Mouse (Mus musculus) frontal cortex, adult 2 months (tissue): ENCODE results near the gene Olfr545. TPM values are rescaled to one million over a fixed set of nuclear protein-coding genes. Genes with fewer than 3 reads are reported as not detected.
"Not testable (repeated sequence)": the region's sequence is repeated elsewhere in the genome, so short reads cannot be mapped to it uniquely, and the experiment has no call there.

ENCODE experiments used
- DNase-seq, 2 experiments: peaks; one replicate each; pipeline ENCODE4 v3.0.0; 2022; ENCODE audit warnings: low spot score in 1 of 2; ENCODE audit errors: extremely low spot score in 1 of 2
- polyA plus RNA-seq: library from polyadenylated mRNA; depleted of rRNA; stranded (reverse); fragments of >200 nt; gene quantifications from 2 replicates; pipeline ENCODE4 v1.2.3, GENCODE M21; 2012; rRNA removed

Gene Olfr545
- 0.10 TPM in 1 of 2 replicates, not detected in the other for polyA plus RNA-seq

DNA sequence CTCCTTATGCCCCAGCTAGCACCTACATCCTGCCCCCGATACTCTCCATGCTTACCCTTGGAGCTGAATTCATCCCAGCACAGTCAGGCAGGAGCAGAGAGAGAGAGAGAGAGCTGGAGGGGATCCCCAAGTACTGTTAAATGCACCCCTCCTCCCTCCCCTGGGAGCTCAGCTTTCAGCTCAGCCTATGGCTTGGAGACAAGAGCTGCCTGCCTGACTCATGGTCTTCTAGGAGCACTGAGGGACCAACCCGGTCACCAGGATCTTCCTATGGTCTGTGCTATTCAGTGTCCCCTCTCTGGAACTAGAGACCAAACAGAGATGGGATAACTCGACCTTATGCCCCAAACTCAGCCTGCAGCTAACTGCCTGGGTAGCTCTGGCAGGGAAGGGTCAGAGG lies at the start of gene Olfr545:
Olfr545 (minus strand) TSS at position 101 of the 400 bp plus-strand sequence.
- no peak for DNase-seq

DNA sequence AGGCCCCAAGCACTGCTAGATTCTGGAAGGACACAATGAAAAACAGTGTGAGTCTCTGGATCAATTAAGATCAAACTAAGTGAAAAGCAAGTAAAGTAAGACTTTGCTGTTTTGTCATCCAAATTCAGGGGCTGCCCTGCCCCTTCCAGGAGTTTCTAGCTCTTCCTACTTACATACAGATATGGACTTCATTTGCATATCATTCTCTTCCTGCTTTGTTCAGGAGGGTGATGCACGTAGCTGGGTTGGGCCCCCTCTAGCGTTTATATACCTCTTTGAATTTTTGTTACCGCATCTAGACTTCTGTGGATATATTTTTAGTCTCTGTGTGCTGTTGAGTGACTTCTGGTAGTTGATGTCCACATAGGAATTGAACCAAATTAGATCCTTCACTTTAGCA lies 41.9 kb upstream of the Olfr545 start:
- DNase-seq, result no peak

DNA sequence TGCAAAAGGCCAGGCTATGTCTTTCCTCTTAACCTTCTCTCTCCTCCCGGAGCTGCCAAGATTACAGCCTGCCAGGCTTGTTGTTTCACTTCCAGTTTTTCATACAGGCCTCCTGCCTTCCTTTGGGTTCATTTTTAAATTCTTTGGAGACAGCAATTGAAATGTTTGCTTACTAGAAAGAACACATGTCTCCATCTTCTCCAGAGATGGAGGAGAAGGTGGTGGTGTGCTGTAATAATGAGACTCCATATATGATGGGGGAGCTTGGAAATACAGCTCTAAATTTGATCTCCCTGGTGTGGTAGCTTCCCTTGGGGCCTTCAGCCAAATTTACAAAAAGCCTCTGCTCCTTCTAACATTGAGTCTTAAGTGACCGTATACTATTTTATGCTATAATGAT lies 41.2 kb upstream of the Olfr545 start, which contains the start of gene Olfr548-ps1:
Olfr548-ps1 (plus strand) TSS at position 301 of the 400 bp plus-strand sequence.
- no peak for DNase-seq

DNA sequence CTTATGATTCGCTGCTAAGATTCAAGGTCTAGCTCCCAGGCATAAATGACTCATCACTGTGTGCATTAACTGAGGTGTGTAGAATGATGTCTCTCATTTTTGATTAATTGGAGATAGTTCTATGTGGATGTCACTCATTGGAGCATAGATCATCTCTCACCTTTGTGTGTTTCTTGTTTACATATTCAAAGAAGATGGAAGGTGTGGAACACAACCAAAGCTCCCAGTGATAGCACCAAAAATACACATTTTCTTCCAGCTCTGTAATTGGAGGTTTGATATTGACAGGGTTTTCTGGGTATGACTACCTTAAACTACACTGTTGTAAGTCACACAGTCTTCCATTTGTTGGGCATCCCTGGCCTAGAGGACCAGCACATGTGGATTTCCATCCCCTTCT lies 35.1 kb upstream of the Olfr545 start, which contains the start of gene Olfr547:
Olfr547 (plus strand) TSS at position 301 of the 400 bp plus-strand sequence.
- DNase-seq, result no peak

DNA sequence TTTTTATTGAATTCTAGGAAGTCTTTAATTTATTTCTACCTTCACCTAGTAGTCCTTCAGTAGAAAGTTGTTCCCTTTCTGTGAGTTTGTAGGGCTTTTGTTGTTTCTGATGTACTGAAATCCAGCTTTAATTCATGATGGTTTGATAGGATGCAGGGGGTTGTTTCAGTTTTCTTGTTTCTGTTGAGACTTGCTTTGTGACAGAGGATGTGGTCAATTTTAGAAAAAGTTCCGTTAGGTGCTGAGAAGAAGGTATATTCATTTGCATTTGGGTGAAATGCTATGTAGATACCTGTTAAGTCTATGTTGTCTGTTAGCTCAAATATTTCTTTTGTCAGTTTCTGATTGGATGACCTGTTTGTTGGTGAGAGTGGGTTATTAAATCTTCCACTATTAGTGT lies 29.7 kb upstream of the Olfr545 start:
- no peak for DNase-seq

DNA sequence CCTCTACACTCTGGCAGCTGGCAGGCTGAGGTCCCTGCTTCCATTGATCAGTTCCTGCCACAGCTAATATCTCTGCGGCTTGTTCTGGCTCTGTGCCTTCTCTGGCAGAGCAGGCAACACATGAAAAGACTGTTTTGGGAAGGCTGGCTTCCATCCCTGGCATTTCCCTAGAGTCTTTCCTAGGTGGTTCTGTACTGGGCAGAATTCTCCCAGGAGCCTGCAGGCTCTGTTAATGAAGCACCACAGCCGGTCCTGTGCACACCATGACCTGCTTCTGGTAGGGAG lies 17.6 kb upstream of the Olfr545 start:
- no peak for DNase-seq

DNA sequence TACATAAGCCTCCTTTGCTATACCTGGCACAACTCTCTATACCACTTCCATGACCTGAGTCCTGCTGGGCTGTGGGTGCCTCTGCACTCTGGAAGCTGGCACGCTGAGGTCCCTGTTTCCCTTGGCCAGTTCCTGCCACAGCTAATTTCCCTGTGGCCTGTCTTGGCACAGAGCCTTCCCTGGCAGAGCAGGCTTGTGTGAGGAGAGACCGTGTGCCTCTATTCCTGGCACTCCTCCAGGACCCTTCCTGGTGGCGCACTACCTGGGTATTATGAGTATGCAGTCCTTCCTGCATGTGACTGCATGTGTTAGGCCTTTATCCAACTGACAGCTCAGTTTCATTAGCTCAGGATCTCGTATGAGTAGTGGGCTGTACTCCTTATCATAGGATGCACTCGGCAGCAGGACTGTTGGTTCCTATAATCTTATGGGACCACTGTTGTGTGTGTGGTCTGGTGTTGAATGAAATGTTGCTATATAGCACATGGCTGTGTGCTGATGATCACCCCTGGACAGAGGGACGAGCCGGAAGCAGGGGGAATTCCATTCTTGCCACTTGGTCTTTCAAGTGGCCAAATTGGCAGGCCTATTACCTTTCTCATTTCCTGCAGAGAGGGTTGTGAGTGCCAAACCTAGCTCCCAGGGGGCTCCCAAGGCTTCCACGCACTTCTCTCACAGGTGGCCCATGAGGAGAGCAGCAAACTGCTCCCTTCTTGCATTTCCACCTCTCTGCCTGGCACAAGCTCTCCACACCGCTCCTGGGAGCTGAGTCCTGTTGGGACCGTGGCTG lies 17.1 kb upstream of the Olfr545 start:
- DNase-seq, result no peak

DNA sequence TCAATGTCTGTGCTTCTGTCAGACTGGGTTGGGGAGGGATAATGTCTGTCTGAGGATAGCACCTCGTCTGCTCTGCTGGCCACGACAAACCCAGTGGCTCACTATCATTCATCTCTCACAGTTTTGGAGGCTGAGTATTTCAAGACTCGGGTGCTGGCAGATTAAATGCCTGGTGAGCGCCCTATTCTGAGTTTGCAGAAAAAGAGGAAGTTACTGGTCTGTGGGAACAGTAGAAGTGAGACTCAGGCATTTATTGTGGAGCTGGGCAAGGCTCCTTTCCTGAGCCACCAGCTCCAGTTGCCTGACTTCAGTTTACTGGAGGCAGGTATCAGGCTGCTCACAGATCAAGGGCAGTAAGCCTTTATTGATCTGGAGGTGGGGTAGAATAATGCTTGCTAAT lies 14.8 kb upstream of the Olfr545 start:
- no peak for DNase-seq

DNA sequence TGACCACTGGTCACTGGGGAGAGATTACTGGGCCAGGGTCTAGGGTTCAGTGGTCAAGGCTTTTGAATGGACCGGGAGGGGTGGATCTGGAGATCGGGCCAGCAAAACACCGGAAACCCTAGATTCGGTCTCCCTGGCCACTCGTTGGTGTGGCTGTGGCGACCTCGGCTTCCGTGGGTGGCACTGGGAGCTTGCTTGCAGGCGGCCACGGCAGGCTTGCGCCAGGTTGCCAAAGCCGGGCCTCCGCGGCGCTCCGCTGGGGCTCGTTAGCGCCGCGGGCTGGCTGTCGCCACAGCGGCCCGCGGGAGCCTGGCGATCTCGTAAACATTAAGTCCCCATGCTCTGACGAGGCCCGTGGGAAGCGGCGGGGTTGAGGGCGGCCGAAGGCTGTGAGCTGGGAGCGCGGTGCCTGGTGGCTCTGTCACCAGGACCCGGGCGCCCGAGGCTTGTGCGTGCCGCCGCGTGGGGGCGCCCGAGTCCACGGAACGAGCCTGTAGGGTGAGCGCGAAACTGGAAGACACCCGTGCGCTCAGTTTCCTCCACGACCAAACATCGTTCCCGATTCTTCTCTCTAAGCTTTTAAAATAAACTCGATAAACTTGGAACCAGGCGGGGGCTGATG lies 13.6 kb upstream of the Olfr545 start:
- peak; percentile 20 to 88 for DNase-seq

DNA sequence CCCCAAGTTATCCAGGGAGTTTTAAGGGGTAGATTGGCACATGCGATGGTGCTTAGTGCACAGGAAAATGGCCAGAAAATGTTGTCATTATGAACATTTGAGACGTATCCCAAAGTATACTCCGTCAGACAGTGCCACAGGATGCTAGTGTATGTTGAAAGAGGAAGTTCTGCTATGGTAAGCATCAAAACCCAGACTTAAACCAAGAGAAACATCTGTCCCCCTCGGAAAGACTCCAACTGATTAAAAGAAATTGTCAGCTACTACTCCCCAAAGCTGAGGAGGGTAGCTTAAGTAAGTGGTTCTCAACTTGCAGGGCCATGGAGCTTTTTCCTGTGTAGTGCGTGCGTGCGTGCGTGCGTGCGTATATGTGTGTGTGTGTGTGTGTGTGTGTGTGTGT lies 12.6 kb upstream of the Olfr545 start:
- DNase-seq, result no peak

DNA sequence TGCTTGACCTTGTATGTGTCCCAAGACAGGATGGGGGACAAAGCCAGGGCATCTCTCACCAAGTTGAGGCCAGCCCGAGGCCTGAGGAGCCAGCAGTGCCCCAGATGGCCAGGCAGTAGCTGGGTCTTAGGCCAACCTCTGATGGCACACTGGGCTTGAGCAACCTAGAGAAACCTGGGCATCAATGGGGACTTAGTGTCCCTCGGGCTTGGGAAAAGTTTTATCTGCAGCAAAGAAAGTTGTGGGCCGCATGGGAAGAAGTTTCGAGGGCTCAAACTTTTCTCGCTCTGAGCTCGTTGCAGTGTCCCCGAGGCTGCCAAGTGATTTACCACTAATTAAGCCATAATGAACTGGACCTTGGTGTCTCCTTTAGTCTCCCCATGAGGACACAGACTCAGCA lies 10.4 kb upstream of the Olfr545 start:
- no peak for DNase-seq

DNA sequence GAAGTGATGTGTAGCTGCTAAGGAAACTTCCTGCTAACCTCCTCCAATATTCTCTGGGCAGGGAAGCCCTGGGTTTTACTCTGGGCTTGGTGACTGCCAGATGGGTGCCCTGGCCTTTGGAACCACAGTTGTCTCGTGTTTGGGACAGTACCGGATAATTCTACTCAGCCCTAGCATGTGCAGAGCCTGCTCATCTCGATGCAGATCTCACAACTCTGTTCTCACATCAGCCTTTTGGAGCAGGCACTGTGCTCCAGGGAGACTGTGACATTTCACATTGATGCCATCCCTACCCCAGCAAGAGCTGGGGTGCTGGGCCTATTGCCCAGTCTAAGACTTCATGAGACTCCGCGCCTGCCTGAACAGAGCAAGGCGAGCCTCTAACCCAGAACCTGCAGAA lies 9.3 kb upstream of the Olfr545 start:
- DNase-seq, result no peak

DNA sequence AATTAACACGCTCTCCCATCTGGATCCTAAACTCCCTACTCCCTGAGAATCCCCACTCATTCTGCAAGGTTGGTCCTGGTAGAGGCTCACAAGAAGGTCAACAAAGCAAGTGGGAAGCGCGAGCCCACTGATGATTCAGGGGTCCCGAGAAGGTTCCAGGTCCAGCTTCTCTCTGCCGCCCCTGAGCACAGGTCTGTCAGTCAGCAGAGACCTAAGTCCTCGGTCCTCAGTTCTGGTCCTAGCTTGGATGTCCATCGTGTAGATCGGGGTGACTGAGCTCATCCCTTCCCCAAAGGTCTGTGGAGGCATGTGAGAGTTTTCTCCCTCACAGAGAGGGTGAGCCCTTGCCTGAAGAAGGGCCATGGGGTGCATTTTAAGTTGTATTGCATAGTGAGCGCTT lies 8.7 kb upstream of the Olfr545 start:
- no peak for DNase-seq

DNA sequence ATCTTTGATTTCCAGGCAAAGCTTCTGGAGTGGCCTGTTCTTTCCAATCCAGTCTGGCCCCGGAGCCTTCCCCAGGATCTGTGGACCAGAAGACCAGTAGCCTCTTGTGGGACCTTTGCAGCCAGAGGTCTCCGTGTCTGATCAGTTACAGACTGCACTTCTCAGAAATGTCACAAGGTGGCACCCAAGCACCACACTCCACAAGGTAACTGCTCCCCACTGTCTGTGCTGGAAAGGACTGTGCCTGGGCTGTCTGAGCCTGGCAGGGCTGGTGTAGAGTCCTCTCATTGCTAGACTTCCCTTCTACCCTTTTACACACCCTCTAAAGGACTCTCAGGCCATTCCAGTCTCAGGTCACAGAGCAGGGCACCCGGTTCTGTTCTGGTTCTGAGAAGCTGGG lies 7.5 kb upstream of the Olfr545 start:
- peak; percentile 55 to 90 for DNase-seq

DNA sequence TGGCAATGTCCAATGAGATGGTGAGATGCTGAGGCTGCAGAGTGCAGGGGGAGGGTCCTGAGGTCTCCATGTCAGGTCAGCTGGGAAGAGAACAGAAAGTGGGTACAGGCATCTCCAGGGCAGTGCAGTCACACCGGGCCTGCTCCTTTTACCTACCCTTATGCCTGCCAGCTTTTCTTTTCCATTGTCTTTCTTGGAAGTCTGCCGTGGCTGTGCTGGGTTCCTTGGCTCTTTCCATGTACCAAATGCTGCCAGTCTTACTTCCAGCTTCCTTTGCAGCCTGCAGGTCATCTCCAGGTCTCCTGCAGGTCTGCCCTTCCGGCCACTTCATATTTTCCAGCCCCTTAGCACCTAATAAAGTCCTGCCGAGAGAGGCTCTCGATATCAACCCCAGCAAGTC lies 2.6 kb upstream of the Olfr545 start:
- DNase-seq, result no peak

DNA sequence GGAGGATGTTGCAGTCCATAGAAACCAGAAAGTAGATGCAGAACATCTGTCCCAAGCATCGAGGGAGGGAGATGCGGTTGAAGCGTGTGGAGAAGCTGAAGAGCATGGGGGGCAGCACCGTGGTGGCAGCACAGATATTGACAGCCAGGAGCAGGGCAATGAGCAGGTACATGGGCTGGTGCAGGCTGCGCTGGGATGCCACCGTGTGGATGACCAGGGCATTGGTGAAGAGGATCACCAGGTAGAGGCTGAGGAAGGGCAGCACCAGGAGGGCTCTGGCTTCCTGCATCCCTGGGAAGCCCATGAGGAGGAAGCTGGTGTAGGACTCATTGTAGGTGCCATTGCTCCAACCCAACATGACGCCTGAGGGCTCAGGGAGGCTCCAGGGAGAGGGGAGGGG lies 5.0 kb downstream of the Olfr545 start:
- DNase-seq, result not testable (repeated sequence)

DNA sequence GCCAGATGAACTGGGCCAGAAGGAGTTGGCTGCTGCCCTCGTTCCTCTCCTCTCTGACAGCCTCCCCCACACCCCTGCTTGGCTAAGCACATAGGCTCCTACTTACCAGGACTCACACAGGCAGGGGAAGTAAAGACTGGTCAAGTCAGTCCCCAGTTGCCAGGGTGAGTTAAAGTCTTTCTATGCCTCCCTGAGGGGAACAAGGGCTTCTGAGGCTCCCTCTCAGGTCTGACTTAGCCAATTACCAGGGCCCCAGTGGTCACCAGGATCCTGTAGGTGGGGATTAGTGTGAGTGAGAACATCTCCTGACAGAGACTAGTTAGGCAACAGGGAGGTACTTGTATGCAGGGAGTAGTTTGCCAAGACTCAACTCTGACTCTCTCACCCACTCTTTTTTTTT lies 11.2 kb downstream of the Olfr545 start, which contains the start of gene Olfr544:
Olfr544 (minus strand) TSS at position 153 of the 400 bp plus-strand sequence.
- no peak for DNase-seq

DNA sequence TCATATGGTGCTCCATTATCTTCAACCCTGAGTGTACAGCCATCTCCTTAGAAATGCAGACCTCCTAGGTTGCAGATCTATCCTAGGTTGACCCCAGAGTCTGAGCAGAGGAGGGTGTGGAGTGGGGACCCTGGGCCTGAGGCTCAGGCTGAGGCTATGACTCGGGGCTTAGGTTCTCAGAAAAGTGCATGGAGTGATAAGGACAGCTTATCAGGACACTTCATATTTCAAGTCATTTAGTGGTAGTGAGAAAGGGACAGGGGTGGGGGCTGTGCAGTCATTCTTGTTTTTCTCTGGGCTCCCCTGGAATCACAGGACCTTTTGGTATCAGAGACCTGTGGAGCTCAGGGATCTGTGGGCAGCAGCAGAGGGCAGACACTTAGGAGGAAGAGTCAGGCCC lies 13.3 kb downstream of the Olfr545 start:
- no peak for DNase-seq

DNA sequence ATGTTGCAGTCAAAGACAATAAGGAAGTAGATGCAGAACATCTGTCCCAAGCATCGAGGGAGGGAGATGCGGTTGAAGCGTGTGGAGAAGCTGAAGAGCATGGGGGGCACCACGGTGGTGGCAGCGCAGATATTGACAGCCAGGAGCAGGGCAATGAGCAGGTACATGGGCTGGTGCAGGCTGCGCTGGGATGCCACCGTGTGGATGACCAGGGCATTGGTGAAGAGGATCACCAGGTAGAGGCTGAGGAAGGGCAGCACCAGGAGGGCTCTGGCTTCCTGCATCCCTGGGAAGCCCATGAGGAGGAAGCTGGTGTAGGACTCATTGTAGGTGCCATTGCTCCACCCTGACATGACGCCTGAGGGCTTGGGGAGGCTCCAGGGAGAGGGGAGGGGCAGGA lies 14.6 kb downstream of the Olfr545 start:
- not testable (repeated sequence) for DNase-seq

DNA sequence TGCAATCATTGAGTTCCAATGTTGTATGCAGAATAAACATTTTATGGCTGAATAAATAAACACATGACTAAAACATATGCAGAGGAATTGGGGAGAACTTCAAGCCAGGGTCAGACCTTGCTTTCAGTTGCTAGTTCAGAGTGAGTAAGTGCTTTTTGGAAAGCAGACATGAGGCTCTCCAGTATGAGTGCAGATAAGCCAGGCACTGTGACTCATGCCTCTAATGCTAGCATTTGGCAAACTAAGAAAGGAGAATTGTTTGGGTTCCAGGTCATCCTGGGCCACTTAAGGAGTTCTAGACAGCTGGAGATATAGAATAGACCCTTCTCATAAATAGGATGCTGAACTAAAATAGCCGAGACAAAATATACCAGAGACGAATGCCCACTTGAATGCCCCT lies 15.7 kb downstream of the Olfr545 start:
- no peak for DNase-seq

DNA sequence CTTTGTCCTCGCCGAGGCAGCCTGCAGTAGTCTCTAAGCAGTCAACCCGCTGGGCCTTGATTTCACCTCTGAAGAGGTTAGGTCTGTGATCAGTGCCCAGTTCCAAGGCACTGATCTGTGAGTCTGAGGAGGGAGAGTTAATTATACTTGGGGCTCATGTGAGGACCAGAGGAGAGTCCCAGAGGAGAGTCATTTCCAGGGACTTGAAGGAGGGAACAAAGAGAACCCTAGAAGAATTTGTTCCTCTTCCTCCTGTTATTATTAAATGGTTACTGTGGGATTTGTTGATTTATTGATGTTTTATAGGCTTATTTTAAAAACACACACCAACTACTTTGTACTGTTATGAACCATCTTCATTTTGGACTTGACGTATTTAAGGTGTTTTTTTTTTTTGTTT lies 17.8 kb downstream of the Olfr545 start, which contains the start of gene Olfr543:
Olfr543 (minus strand) TSS at position 101 of the 400 bp plus-strand sequence.
- DNase-seq, result no peak

DNA sequence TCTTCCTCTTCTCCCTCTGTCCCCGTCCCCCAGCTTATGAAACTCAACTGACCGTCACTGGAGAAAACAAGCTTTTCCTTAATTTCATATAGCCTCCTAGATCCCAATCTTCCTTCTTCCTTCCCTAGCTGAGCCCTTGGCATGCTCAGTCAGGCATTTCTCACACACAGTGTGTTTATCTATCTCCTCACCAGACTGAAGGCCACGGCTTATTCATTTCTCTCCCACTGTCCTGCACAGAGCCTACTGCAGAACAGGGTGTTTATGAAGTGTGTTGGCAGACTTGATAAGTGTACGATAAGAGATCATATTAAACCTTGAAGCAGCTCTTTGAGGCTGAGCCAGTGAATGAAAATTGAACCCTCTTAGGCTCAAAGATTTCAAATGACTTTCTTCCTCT lies 18.6 kb downstream of the Olfr545 start:
- DNase-seq, result no peak
